11 mouse cellular contexts compared by ENCODE assay signal in genomic region chr15:85011895-85012661, GRCm38 (mm10). TPM values are rescaled to one million over a fixed set of nuclear protein-coding genes. Genes with fewer than 3 reads are reported as not detected.
DNase-seq lines count a peak whose midpoint lies in the region; ATAC-seq and TF ChIP-seq lines count a peak whose summit lies in the region.
"Had no signal": no experiment of that assay in that cellular context is flagged by ENCODE, and none has a peak within 500 bp of the region (broad histone marks: within the 10 kb centered on the region; RNA-seq: fewer than 3 reads in every experiment).

No protein-coding gene starts in this region.

- peak; percentile 33; the same call in 1 of the 2 replicates for ATAC-seq in heart, postnatal 0 days (ENCODE audit: insufficient read depth, low read depth)
- ATAC-seq in neural tube, embryonic 12.5 days (ENCODE audit: low FRiP score, low read depth): no peak
- ATAC-seq in liver, embryonic 11.5 days (replicated peaks; ENCODE audit: low FRiP score): no peak
- peak; percentile 61; the same call in 1 of the 2 replicates for ATAC-seq in stomach, embryonic 16.5 days (ENCODE audit: insufficient read depth, low FRiP score)

- H3K27me3 ChIP-seq in heart, postnatal 0 days (ENCODE audit: control insufficient read depth, insufficient read depth, low read length): peaks cover 7% of the 10 kb centered on the region
- H3K27me3 ChIP-seq in neural tube, embryonic 12.5 days (replicated peaks): no peaks in the 10 kb centered on the region; the same call in 1 of the 2 replicates
- peaks cover 4% of the 10 kb centered on the region; the same call in 1 of the 2 replicates for H3K27me3 ChIP-seq in liver, embryonic 11.5 days (replicated peaks; ENCODE audit: control insufficient read depth, insufficient read depth, low read length)
- no peaks in the 10 kb centered on the region for H3K27me3 ChIP-seq in stomach, embryonic 16.5 days (ENCODE audit: control insufficient read depth, insufficient read depth, low read length)

- no peak for TF ChIP-seq CTCF in heart, postnatal 0 days (IDR thresholded peaks at IDR 0.05; ENCODE audit: low read depth)

- DNase-seq in heart, postnatal 0 days (ENCODE audit: low spot score): peak; percentile 19
- DNase-seq in heart, adult 8-10 months (ENCODE audit: low spot score): no peak
- no peak for DNase-seq in neural tube, embryonic 10.5 days (ENCODE audit: extremely low spot score, low spot score)
- no peak for DNase-seq in liver, embryonic 11.5 days (ENCODE audit: low spot score)
- no peak for DNase-seq in thymus, postnatal 10 days (ENCODE audit: low spot score in 2 of 2)
- no peak for DNase-seq in layer of hippocampus, postnatal 14 days (ENCODE audit: low spot score in 2 of 2)
- DNase-seq: adrenal gland, postnatal 36 days; right cerebral cortex, adult 18-20 months; thymus, adult 2 months had no signal

- H3K36me3 ChIP-seq in heart, postnatal 0 days (replicated peaks; ENCODE audit: control insufficient read depth, insufficient read depth, low read length): no peaks in the 10 kb centered on the region
- H3K36me3 ChIP-seq in neural tube, embryonic 12.5 days: no peaks in the 10 kb centered on the region
- H3K36me3 ChIP-seq in liver, embryonic 11.5 days (ENCODE audit: control insufficient read depth, insufficient read depth, low read length): no peaks in the 10 kb centered on the region
- no peaks in the 10 kb centered on the region for H3K36me3 ChIP-seq in stomach, embryonic 16.5 days (ENCODE audit: control insufficient read depth, insufficient read depth, low read length)

- H3K4me2 ChIP-seq in heart, postnatal 0 days (ENCODE audit: low read depth, low read length): peak overlapping the region; percentile 9; the same call in 1 of the 2 replicates
- H3K4me2 ChIP-seq in neural tube, embryonic 12.5 days (replicated peaks): 0 out of 2 replicates have a peak overlapping the region, but pooled peaks have one; percentile 12
- H3K4me2 ChIP-seq in liver, embryonic 11.5 days: peak overlapping the region; percentile 33
- peak overlapping the region; percentile 39 for H3K4me2 ChIP-seq in stomach, embryonic 16.5 days (ENCODE audit: low read depth, low read length)

- no peak overlapping the region for H3K4me3 ChIP-seq in heart, postnatal 0 days (ENCODE audit: low read depth, low read length)
- no peak overlapping the region for H3K4me3 ChIP-seq in neural tube, embryonic 12.5 days
- H3K4me3 ChIP-seq in liver, embryonic 11.5 days (ENCODE audit: low read depth, low read length): no peak overlapping the region
- 0 out of 2 replicates have a peak overlapping the region, but pooled peaks have one; percentile 3 for H3K4me3 ChIP-seq in stomach, embryonic 16.5 days (replicated peaks; ENCODE audit: low read length)

- no peak overlapping the region; the same call in 1 of the 2 replicates for H3K27ac ChIP-seq in heart, postnatal 0 days (ENCODE audit: low read depth)
- H3K27ac ChIP-seq in neural tube, embryonic 12.5 days: no peak overlapping the region
- H3K27ac ChIP-seq in liver, embryonic 11.5 days (ENCODE audit: low read depth, low read length): no peak overlapping the region
- peak overlapping the region; percentile 89 for H3K27ac ChIP-seq in stomach, embryonic 16.5 days (ENCODE audit: low read length)

- H3K9me3 ChIP-seq in heart, postnatal 0 days (replicated peaks; ENCODE audit: control insufficient read depth, low read length): no peaks in the 10 kb centered on the region
- H3K9me3 ChIP-seq in neural tube, embryonic 12.5 days: no peaks in the 10 kb centered on the region
- H3K9me3 ChIP-seq in liver, embryonic 11.5 days (ENCODE audit: control insufficient read depth, low read length): no peaks in the 10 kb centered on the region
- H3K9me3 ChIP-seq in stomach, embryonic 16.5 days (replicated peaks; ENCODE audit: control insufficient read depth, low read length): no peaks in the 10 kb centered on the region

- no peak overlapping the region for H3K9ac ChIP-seq in heart, postnatal 0 days (replicated peaks; ENCODE audit: low read depth, low read length)
- no peak overlapping the region for H3K9ac ChIP-seq in neural tube, embryonic 12.5 days
- no peak overlapping the region for H3K9ac ChIP-seq in liver, embryonic 11.5 days (ENCODE audit: low read depth, low read length)
- H3K9ac ChIP-seq in stomach, embryonic 16.5 days (ENCODE audit: low read length): peak overlapping the region; percentile 54

- H3K4me1 ChIP-seq in heart, postnatal 0 days (ENCODE audit: control insufficient read depth, insufficient read depth): peaks cover 22% of the 10 kb centered on the region
- 0 out of 2 replicates have a peak, but pooled peaks cover 4% of the 10 kb centered on the region for H3K4me1 ChIP-seq in neural tube, embryonic 12.5 days
- H3K4me1 ChIP-seq in liver, embryonic 11.5 days (replicated peaks; ENCODE audit: control insufficient read depth, insufficient read depth, low read length): no peaks in the 10 kb centered on the region
- H3K4me1 ChIP-seq in stomach, embryonic 16.5 days (ENCODE audit: control insufficient read depth, insufficient read depth, low read length): peaks cover 17% of the 10 kb centered on the region

- no peak for TF ChIP-seq EP300 in heart, postnatal 0 days (IDR thresholded peaks at IDR 0.05; ENCODE audit: low read depth)

- 35% methylated on average over 19 of the region's 19 CpGs for WGBS in heart, postnatal 0 days
- 31% methylated on average over 19 of the region's 19 CpGs for WGBS in neural tube, embryonic 12.5 days
- 38% methylated on average over 19 of the region's 19 CpGs for WGBS in liver, embryonic 11.5 days
- 16% methylated on average over 19 of the region's 19 CpGs for WGBS in stomach, embryonic 16.5 days

RNA-seq across cellular contexts. Expression of gene Upk3a, which starts 4.9 kb away (rescaled TPM):
- 0.27 and 125 TPM in 2 replicates for total RNA-seq in heart, postnatal 0 days (2014; rRNA removed; ENCODE audit: low replicate concordance)
- 0.11 TPM in 1 of 2 replicates, not detected in the other for polyA plus RNA-seq in heart, postnatal 0 days (2015; fragmentation: Nextera tagmentation; extraction: Ambion mirVana)
- total RNA-seq in heart, adult 8-10 months (2022): not detected
- 0.53 and 0.61 TPM in 2 replicates for polyA plus RNA-seq in neural tube, embryonic 12.5 days (2016; fragmentation: Nextera tagmentation; extraction: Ambion mirVana)
- not detected in 2 replicates for polyA plus RNA-seq in liver, embryonic 11.5 days (2014; fragmentation: Nextera tagmentation; extraction: Ambion mirVana)
- polyA plus RNA-seq in stomach, embryonic 16.5 days (2015; fragmentation: Nextera tagmentation; extraction: Ambion mirVana): 4.4 and 10.6 TPM in 2 replicates
- total RNA-seq in layer of hippocampus, postnatal 14 days (2021): not detected
- total RNA-seq: adrenal gland, postnatal 36 days had no signal

RNA-seq across cellular contexts. Expression of gene Fam118a, which starts 16.7 kb away (rescaled TPM):
- total RNA-seq in heart, postnatal 0 days (2014; rRNA removed; ENCODE audit: low replicate concordance): 9.9 and 11.1 TPM in 2 replicates
- 10.5 and 11.5 TPM in 2 replicates for polyA plus RNA-seq in heart, postnatal 0 days (2015; fragmentation: Nextera tagmentation; extraction: Ambion mirVana)
- total RNA-seq in heart, adult 8-10 months (2022): 1 to 10 TPM; 6.1 to 7.7 (median 6.9) TPM
- 23.9 and 26.0 TPM in 2 replicates for polyA plus RNA-seq in neural tube, embryonic 12.5 days (2016; fragmentation: Nextera tagmentation; extraction: Ambion mirVana)
- 17.0 and 19.6 TPM in 2 replicates for polyA plus RNA-seq in liver, embryonic 11.5 days (2014; fragmentation: Nextera tagmentation; extraction: Ambion mirVana)
- polyA plus RNA-seq in stomach, embryonic 16.5 days (2015; fragmentation: Nextera tagmentation; extraction: Ambion mirVana): 29.0 and 30.6 TPM in 2 replicates
- 10 to 100 TPM; 26.2 to 27.3 TPM for total RNA-seq in layer of hippocampus, postnatal 14 days (2021)

RNA-seq across cellular contexts. Expression of gene 5031439G07Rik, which starts 23.7 kb away (rescaled TPM):
- total RNA-seq in heart, postnatal 0 days (2014; rRNA removed; ENCODE audit: low replicate concordance): 18.7 and 27.3 TPM in 2 replicates
- 2.2 TPM in 2 replicates for polyA plus RNA-seq in heart, postnatal 0 days (2015; fragmentation: Nextera tagmentation; extraction: Ambion mirVana)
- 10 to 100 TPM; 30.5 to 36.5 (median 33.8) TPM for total RNA-seq in heart, adult 8-10 months (2022)
- polyA plus RNA-seq in neural tube, embryonic 12.5 days (2016; fragmentation: Nextera tagmentation; extraction: Ambion mirVana): 28.6 and 35.3 TPM in 2 replicates
- polyA plus RNA-seq in liver, embryonic 11.5 days (2014; fragmentation: Nextera tagmentation; extraction: Ambion mirVana): 4.6 and 5.5 TPM in 2 replicates
- 7.0 and 7.7 TPM in 2 replicates for polyA plus RNA-seq in stomach, embryonic 16.5 days (2015; fragmentation: Nextera tagmentation; extraction: Ambion mirVana)
- 100 to 1,000 TPM; 114 TPM for total RNA-seq in layer of hippocampus, postnatal 14 days (2021)

Comparison
In these comparisons a context has a peak if more than half of its experiments do, and no peak if none do; other contexts are left out.
1. ATAC-seq: peak in heart, postnatal 0 days (single experiment) and stomach, embryonic 16.5 days (single experiment); none in neural tube, embryonic 12.5 days (single experiment) and liver, embryonic 11.5 days (single experiment).
2. Peak in every context shown above with its lines, with median percentiles within 50 percentile points of each other: H3K4me2 ChIP-seq.